Mouse (Mus musculus): ENCODE measurements around the gene Hnf1a. TPM values are rescaled to one million over a fixed set of nuclear protein-coding genes. Genes with fewer than 3 reads are reported as not detected.
"Not testable (repeated sequence)": the region's sequence is repeated elsewhere in the genome, so short reads cannot be mapped to it uniquely, and the experiment has no call there.

Gene Hnf1a
- total RNA-seq, 2 experiments from 2014 or later, result not detected

DNA sequence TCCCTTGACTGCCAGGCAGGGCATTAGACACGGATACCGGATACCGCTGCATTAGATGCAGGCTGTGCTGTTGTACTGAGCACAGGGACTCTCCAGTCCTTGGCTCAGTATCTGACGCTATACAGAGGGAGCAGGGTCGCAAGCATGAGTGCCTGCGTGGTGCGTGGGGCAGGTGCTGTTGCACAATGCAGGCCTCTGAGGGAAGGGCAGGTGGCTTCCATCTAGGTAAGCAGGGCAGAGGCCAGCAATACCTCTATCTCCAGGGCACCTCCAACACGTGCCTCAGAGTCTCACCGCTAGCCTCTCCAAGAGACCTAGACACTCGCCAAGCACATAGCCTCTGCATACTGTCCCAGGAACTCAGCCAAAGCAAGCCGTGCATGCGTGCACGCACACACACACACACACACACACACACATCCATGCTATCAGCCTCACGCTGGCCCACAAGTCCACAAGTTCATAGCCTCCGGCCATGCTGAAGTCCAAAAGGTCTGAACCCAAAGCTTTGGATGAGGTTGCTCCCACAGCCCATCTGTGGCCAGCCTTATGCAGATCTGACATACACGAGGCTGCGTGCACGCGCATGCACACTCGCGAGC, 19.5 kb downstream of the Hnf1a start:
- no peak for DNase-seq (ENCODE audit: low spot score in 2 of 2)
- intact Hi-C loops (cut with DNase I), result no loop called here

DNA sequence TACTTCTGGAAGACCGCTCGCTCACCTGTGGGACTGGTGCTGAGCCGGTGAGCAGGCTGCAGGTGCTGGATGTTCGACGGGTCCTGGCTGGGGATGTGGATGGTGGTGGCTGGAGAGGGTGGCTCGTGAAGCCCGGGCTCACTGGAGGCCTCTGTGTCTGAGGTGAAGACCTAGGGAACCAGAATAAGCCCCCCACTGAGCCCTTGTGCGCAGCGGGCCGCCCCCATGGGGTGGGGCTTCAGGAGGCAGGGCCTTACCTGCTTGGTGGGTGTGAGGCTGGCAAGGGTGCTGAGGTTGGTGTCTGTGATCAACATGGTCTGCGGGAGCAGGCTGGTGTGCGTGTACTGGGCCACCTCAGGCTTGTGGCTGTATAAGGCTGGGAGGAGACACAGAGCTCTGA, 20.2 kb downstream of the Hnf1a start:
- no peak for DNase-seq (ENCODE audit: low spot score in 2 of 2)
- intact Hi-C loops (cut with DNase I), result no loop called here

DNA sequence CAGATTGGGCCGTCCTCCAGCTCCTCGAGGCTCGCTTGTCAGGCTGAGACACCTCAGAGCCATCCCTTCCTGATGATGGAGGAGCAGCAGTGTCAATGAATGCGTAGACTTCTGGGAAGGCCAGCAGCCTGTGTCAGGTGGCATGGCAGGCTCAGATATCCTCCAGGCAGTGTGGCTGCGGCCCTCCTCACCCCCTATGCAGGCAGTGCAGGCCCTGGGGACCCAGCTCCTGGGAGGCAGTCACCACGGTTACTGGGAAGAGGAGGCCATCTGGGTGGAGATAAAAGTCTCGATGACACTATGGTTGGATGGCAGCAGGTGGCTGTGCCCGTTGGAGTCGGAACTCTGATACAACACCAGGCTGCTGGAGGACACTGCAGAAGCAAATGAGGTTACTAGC, 21.1 kb downstream of the Hnf1a start:
- intact Hi-C loops (cut with DNase I), result no loop called here
- DNase-seq (ENCODE audit: low spot score in 2 of 2), result no peak

DNA sequence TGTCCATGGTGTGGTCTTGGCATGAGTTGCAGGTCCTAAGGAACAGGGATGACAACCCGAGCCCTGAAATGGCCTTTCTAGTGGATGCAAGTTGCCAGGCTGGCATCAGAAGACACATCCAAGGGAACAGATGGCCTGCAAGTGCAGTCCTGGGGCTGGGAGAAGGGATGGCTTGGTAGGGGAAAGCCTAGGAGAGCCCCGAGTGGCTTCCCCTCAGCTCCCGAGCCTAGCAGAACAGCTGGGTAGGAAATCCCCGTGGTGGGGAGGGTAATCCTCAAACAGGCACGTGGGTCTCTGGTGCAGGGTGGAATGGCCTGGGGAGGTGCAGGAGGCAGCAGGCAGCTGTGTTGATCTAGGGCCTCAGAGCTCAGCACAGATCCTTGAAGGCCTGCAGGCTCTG, 21.6 kb downstream of the Hnf1a start:
- intact Hi-C loops (cut with DNase I), result no loop called here
- no peak for DNase-seq (ENCODE audit: low spot score in 2 of 2)

DNA sequence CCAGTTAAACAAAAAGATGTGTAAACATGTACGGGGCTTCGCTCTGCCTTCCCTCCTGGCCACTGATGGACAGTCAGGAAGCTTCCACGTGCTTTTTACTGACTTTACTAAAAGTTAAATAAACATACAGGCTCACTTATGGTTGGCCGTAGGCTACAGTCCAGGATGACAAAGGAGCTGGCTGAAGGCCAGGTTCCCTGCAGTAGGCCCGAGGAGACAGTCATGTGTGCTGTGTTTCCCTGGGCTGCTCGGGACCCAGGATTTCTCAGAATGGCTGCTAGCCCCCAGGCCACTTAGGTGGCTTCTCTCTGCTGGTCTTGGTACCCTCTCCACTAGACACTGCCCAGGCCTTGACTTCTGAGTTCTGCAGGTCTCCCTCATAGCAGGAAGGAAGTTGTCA, 22.0 kb downstream of the Hnf1a start:
- DNase-seq (ENCODE audit: low spot score in 2 of 2), result no peak
- intact Hi-C loops (cut with DNase I), result no loop called here

DNA sequence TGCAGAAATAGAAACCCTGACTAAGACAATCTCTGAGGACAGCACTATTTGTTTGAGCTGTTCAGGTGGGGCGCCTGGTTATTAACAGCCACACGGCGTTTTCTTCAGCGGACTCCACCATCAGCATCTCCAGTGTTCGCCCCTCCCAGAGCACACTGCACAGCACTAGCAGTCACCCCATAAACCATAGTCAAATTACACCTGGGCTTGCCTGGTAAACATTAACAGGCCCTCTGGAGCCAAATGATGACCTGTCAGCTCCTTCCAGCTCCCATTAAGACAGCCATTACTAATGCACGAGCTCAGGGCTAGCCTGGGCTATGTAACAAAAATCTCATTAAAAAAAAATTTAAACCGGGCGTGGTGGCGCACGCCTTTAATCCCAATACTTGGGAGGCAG, 25.8 kb downstream of the Hnf1a start:
- intact Hi-C loops (cut with DNase I), result no loop called here
- DNase-seq (ENCODE audit: low spot score in 2 of 2), result no peak

DNA sequence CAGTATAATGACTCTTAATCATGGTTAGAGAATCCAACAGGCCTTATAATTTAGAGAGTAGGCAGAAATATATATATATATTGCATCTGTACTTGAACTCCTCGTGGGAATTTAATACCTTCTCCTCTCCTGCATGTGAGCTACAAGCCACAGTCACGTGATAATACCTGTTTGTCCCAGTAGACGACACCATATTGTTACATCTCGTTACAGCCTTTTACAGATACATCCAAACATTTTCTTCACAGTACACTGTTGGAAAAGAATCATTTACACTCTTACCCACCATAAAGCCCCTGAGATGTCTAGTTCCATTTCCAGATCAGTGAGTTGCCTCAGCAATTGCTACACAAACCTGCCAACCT, 28.1 kb downstream of the Hnf1a start:
- intact Hi-C loops (cut with DNase I), result no loop called here
- no peak for DNase-seq (ENCODE audit: low spot score in 2 of 2)

DNA sequence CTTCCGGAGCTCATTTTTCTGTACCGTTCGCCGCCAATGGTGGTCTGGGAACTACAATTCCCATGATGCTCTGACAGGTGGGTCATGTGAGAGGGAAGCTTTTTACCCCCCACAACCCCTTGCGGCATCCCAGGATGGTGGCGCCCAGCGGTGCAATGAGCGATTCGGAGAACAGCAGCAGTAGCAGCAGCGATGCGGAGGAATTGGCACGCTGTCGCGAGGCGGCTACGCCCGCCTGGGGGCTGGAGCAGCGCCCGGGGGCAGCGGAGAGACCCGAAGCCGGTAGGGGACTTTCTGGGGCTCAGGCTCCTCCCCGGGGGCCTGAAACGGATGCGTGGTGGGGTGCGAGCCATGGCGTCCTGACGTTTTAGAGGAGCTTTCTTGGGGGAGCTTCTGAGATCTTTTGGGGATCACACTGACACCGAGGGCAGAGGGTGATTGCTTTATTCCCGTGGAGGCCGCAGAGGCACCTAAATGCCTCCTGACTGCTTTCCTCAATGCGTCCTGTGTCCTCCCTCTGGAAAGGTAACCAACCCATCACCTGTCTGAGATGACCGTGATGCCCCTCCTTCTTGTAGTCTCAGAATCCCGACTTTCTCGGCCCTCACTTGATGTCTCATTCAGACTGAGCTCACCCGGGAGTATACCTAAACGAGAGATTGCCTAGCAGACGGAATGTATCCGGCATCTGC, 28.7 kb downstream of the Hnf1a start, which contains the start of gene 2210016L21Rik:
Gene 2210016L21Rik (plus strand): TSS at position 85 of the 692 bp plus-strand sequence.
- DNase-seq (ENCODE audit: low spot score in 2 of 2), result peak; percentile 87 to 91
- intact Hi-C loops (cut with DNase I), result no loop called here

DNA sequence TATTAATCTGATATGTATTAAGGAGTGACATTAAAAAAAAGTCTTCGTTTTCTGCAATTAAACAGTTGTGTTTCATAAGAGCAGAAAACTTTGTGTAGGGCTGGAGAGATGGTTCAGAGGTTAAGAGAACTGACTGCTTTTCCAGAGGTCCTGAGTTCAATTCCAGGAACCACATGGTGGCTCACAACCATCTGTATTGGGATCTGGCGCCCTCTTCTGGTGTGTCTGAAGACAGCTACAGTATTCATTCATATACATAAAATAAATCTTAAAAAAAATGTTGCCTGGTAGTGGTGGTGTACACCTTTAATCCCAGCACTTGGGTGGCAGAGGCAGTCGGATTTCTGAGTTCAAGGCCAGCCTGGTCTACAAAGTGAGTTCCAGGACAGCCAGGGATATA, 29.8 kb downstream of the Hnf1a start:
- intact Hi-C loops (cut with DNase I); DNase-seq (ENCODE audit: low spot score in 2 of 2): not testable (repeated sequence)

DNA sequence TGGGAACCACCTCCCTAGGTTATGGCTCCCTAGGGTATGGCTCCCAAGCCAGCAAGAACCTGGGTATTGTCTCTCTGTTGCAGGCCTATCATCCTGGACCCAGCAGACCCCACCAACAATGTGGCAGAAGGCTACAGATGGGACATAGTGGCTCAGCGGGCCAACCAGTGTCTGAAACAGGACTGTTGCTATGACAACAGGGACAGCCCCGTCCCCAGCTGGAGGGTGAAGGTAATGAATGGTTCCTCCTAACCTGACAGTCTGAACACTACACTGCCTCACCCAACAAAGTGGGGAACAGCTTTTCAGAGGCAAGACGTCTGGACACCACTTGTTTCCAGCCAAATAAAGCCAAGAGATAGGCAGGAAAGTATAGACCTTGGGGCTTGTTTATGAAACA, 35.1 kb downstream of the Hnf1a start:
- intact Hi-C loops (cut with DNase I), result loop anchor here (10.0 kb wide), 1 partner anchor 111 kb away; the partner anchor contains the start of gene 1500011B03Rik
- no peak for DNase-seq (ENCODE audit: low spot score in 2 of 2)

DNA sequence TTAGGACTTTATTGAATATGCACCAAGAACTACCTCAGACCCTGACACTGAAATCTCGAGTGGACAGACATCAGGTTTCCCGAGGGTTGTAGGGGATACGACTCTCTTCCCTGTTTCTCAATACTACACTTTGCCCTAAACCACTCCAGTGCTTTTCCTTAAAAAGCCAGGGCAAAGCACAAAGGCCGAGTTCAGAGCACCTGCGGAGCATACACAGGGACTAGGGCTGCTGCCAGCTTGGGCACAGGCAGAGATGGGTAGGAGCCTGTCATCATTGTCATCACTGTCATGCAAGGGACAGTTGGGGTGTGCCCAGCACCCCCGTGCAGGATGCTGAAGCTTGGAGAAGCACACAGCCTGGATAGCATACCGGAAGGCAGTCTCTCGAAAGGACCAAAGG, 37.7 kb downstream of the Hnf1a start:
- intact Hi-C loops (cut with DNase I), result loop anchor here (10.0 kb wide), 1 partner anchor 108 kb away; the partner anchor contains the start of gene 1500011B03Rik
- no peak for DNase-seq (ENCODE audit: low spot score in 2 of 2)

DNA sequence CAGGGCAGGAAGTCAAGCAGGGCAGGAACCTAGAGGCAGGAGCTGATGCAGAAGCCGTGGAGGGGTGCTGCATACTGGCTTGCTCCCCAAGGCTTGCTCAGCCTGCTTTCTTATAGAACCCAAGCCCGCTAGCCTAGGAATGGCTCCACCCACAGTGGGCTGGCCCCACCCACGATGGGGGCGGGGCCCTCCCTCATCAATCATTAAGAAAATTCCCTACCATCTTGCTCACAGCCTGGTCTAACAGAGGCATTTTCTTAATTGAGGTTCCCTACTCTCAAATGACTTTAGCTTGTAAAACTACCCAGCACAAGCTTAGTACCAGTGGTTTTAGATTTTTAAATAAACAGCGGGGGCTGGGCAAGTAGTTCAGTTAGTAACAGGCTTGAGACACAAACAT, 39.3 kb downstream of the Hnf1a start:
- intact Hi-C loops (cut with DNase I), result loop anchor here (10.0 kb wide), 1 partner anchor 107 kb away; the partner anchor contains the start of gene 1500011B03Rik
- DNase-seq (ENCODE audit: low spot score in 2 of 2), result no peak

DNA sequence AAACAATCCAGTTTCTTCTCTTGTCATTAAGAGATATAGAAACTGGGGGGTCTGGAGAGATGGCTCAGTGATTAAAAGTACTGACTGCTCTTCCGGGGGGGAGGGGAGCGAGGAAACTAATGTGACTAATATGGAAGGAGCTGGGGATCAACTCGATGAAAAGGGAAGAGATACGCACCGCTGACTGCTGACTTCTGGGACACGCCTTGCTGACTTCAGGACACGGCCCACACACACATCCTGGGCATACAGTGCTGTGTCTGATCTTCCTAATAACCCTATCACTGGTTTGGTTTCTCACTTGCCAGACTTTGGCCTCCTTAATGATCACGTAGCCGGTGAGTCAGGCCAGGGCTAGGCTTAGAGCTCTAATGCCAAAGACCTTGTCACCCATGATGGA, 44.1 kb downstream of the Hnf1a start:
- intact Hi-C loops (cut with DNase I), result no loop called here
- no peak for DNase-seq (ENCODE audit: low spot score in 2 of 2)

DNA sequence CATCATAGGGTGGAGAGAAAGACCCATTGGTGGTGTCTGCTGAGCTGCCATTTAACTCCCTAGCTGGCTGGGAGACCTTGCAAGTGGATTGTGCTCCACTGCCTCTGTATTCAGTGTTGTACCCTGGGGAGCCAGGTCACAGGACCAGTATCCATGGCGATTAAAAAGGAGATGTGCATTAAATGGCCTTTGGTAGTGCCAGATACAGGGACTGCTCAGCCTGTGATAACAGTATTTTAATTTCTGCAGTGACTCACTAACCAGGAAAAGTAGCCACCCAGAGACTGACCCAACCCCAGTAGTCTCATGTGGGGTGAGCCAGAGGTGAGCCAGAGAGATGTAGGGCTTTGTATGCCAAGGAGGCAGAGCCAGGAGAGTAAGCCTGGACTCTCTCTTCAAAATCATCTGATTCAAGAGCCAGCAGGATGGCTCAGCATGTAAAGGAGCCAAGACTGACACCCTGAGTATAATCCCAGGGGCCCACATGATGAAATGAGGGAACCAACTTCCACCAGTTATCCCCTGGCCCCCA, 44.7 kb downstream of the Hnf1a start:
- intact Hi-C loops (cut with DNase I), result no loop called here
- no peak for DNase-seq (ENCODE audit: low spot score in 2 of 2)

DNA sequence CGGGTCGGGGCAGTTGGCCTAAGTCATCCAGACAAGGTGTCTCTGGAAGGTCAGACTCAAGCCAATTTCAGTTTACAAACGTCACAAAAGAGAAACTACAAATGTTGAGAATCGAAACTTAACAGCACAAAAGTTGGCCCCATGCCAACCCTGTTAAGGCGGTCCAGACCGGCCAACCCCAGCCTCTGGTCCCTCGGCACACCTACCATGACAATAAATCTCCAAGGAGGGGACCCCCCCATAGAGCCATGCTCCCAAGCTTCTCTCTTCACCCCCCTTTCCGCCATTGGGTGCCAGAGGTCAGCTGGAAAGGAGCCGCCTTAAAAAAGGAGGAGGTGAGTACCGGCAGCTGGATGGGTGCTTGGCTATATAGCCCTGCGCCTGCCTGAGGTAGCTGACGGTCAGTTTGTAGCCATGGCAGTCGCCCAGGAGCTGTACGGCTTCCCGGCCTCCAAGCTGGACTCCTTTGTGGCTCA, 47.9 kb downstream of the Hnf1a start, which contains the start of gene Oasl1:
Gene Oasl1 (plus strand): TSS at position 243 of the 476 bp plus-strand sequence.
- intact Hi-C loops (cut with DNase I), result no loop called here
- DNase-seq (ENCODE audit: low spot score in 2 of 2), result no peak

DNA sequence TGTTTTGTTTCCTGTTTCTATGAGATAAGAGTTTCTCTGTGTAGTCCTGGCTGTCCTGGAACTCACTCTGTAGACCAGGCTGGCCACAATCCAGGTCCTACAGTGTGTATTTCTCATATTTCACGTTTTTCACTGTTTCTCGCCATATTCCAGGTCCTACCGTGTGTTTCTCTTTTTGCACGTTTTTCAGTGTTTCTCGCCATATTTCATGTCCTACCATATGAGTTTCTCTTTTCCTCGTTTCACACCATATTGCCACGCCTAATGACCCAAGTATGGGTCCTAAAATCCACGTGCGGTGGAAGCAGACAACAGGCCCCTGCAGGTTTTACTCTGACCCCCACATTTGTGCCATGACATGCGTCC, 48.5 kb downstream of the Hnf1a start:
- no peak for DNase-seq (ENCODE audit: low spot score in 2 of 2)
- intact Hi-C loops (cut with DNase I), result no loop called here

DNA sequence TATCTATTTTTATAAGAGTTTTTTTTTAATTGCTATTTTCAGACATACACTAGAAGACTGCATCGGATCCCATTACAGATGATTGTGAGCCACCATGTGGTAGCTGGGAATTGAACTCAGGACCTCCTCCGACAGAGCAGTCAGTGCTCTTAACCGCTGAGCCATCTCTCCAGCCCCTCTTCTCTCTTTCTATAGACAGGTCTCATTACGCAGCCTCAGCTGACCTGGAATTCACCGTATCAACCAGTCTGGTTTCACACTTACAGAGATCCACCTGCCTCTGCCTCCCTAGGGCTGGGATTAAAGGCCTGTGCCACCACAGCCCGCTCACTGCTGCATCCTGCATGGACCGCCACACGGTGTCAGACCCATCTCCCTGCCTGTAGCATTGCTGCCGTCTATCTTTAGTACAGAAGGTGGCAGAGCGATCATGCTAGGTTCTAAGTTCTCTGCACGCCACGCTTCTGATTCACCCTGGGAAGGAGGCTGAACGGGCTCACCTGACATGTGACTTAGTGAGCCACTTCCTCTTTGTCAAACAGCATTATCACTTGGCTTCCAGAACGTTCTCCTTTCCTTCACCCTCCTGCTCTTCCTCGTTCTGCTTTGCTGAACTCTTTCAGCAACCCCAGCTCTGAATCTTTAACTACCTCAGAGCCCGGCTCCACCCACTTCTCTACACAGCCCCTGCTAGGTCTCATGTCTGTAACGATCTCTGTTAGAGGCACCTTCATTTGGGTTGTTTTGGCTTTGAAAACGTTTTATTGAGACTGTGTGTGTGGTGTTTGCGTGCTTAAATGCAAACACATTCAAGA, 49.1 kb downstream of the Hnf1a start:
- DNase-seq (ENCODE audit: low spot score in 2 of 2), result no peak
- intact Hi-C loops (cut with DNase I), result no loop called here

DNA sequence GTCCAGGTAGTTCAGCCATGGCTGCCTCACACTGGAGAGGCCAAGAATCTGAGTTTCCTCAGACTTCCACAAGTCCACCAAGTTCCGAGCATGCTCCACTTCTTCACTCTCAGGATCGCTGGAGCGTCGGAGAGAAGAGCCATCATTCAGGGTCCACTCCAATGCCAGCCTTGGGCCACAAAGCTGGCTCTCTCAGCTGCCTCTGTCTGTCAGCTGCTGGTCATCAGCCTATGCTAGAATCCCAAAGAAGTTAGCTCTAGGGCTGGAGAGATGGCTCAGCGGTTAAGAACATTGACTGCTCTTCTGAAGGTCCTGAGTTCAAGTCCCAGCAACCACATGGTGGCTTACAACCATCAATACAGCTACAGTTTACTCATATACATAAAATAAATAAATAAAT, 53.5 kb downstream of the Hnf1a start:
- DNase-seq (ENCODE audit: low spot score in 2 of 2); intact Hi-C loops (cut with DNase I): not testable (repeated sequence)

DNA sequence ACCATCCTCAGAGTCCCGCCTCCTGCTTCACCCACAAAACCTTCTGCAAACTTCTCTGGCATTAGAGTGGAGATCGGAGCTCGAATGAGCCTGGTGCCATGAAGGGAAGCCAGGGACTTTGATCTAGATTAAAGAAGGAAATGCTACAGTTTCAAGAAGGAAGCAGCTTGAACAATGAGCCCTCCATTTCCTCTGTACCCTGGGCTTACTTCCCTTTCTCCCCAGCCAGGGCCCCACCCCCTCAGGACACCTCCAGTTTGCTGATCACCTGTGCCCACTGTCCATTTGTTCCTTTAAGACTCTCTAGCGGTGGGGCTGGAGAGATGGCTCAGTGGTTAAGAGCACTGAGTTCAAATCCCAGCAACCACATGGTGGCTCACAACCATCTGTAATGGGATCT, 54.1 kb downstream of the Hnf1a start:
- no peak for DNase-seq (ENCODE audit: low spot score in 2 of 2)
- intact Hi-C loops (cut with DNase I), result no loop called here

DNA sequence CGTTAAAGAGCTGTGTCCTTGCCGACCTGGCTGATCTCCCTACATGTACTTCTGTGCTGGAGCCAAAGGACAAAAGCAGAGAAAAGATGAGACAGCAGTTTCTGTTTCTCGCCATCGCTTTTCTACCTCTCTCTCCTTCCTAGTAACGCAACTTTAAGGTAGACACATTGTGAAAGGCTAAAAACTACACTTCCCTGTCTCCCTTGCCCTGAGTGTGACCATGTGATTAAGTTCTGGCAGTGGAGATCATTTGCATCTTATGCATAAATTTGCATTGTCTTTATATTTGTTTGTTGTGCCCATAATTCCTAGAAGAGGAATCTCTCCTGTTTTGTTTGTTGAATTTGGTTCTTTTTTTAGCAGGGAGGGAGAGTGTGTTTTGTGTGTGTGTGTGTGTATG, 55.0 kb downstream of the Hnf1a start:
- DNase-seq (ENCODE audit: low spot score in 2 of 2), result no peak
- intact Hi-C loops (cut with DNase I), result no loop called here
